Mouse (Mus musculus) brain, embryonic 14.5 days (tissue): ENCODE data around the gene Gm49661.

Source experiments
- CTCF ChIP-seq: fragments of 200-500 bp; IDR thresholded peaks from 2 replicates; pipeline ENCODE4 v1.5.1; 2012; ENCODE audit warnings: inconsistent platforms, mild to moderate bottlenecking, moderate library complexity, borderline replicate concordance; ENCODE audit not compliant: insufficient read depth, insufficient read length; ENCODE audit errors: extremely low read depth
- POLR2A ChIP-seq: fragments of 200-500 bp; IDR thresholded peaks from 2 replicates; pipeline ENCODE4 v1.6.1; 2012; ENCODE audit warnings: mild to moderate bottlenecking, inconsistent platforms, borderline replicate concordance; ENCODE audit not compliant: poor library complexity, insufficient read depth, insufficient read length, severe bottlenecking; ENCODE audit errors: extremely low read depth

GRCm38 (mm10) chr8:84970913-84971312 is 1.7 kb upstream of the Gm49661 start:
- TF ChIP-seq CTCF (no peak), POLR2A (no peak)
